Mouse (Mus musculus) heart, adult 2 months (tissue): ENCODE measurements around the gene Micall2.

ENCODE experiments used
- CTCF ChIP-seq: fragments of 200-600 bp; IDR thresholded peaks from 2 replicates; pipeline ENCODE4 v1.8.1; 2022; ENCODE audit warnings: antibody characterized with exemption, mild to moderate bottlenecking, moderate library complexity
- POLR2A ChIP-seq: fragments of 200-500 bp; IDR thresholded peaks from 2 replicates; pipeline ENCODE4 v1.6.1; 2011; ENCODE audit warnings: mild to moderate bottlenecking, low read depth, low read length, control low read depth; ENCODE audit not compliant: insufficient read depth

- no peak for TF ChIP-seq POLR2A
- TF ChIP-seq CTCF, result no peak
These were observed 74.4 kb downstream of the Micall2 start for GRCm38 (mm10) chr5:139661713-139662112.
